Mouse (Mus musculus) lung, adult 2 months (tissue): ENCODE measurements around the gene Pold4. TPM values are rescaled to one million over a fixed set of nuclear protein-coding genes. Genes with fewer than 3 reads are reported as not detected.
A peak's percentile ranks its signal among the peaks of the same experiment; 100 is the strongest.

ENCODE experiments used
- DNase-seq: peaks from one replicate; pipeline ENCODE4 v3.0.0; 2022
- H3K4me1 ChIP-seq: fragments of 200-500 bp; 2 replicates; pipeline ENCODE4 v1.6.1; 2011; ENCODE audit warnings: low read length; ENCODE audit not compliant: control insufficient read depth, insufficient read depth
- H3K4me3 ChIP-seq: fragments of 200-500 bp; replicated peaks from 2 replicates; pipeline ENCODE3; 2011; ENCODE audit warnings: low read depth, mild to moderate bottlenecking, control low read depth, low read length; ENCODE audit errors: extremely low read depth
- CTCF ChIP-seq: fragments of 200-500 bp; IDR thresholded peaks from 2 replicates; pipeline ENCODE4 v1.5.1; 2011; ENCODE audit warnings: mild to moderate bottlenecking, low read length, control low read depth; ENCODE audit not compliant: insufficient read depth
- POLR2A ChIP-seq: fragments of 200-500 bp; IDR thresholded peaks from 2 replicates; pipeline ENCODE4 v1.6.1; 2011; ENCODE audit warnings: low read depth, mild to moderate bottlenecking, control low read depth, low read length, borderline replicate concordance; ENCODE audit errors: extremely low read depth
- WGBS: fragments of 180-500 bp; shearing (Covaris S2); methylation state at CpG from one replicate; pipeline ENCODE4 v1.1.7; 2018; 5-methylcytosine and 5-hydroxymethylcytosine counted together
- polyA plus RNA-seq: library from polyadenylated mRNA; depleted of rRNA; stranded (reverse); fragments of >200 nt; gene quantifications from 2 replicates; pipeline ENCODE4 v1.2.3, GENCODE M21; 2012

Pold4 gene
- polyA plus RNA-seq, 1 experiment, result 112 TPM

DNA sequence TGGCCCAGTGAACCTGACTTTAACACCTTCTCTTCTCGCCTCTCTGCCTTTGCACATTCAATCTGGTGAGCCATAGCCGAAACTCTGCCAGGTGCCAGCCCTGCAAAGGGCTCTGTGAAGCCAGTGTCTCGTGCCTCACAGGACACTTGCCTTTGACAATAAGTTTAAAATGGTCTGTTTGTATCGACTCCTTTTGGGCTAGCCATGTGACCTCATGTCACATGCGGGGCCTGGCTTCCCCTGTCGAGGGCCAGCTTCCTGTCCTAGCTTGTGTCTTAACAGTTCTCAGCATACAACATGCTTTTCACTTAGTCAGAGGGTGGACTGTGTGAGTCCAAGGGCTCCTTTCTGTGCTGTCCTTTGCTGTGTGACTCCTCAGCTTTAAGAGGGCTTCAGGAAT is 31.1 kb downstream of the Pold4 start:
- Histone ChIP-seq H3K4me3 (no peak overlapping the region), H3K4me1 (no peaks in the 10 kb centered on the region)
- TF ChIP-seq POLR2A, result no peak
- no peak for TF ChIP-seq CTCF
- no peak for DNase-seq
- 51% methylated on average over 6 of the region's 6 CpGs for WGBS

DNA sequence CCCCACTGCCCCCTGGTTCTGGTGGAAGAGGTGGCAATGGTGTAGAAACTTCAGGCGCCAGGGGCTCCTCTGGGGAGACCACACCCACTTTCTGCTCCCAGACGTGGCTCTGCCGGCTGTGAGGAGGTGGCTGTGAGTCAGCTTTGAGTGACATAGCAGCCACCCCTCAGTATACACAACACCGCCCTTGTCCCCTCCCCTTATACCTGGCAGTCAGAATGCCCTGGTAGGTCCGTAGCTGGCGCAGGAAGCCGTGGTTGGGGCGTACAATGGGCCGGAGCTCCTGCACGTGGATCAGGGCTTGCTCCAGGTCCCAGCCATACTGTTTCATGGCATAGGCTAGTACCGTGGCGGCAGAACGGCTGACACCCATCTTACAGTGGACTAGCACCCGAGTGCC is 32.0 kb downstream of the Pold4 start:
- no peak for DNase-seq
- WGBS, result 69% methylated on average over 14 of the region's 14 CpGs
- peaks cover 4% of the 10 kb centered on the region for H3K4me1 ChIP-seq
- no peak overlapping the region for H3K4me3 ChIP-seq
- TF ChIP-seq CTCF, result no peak
- no peak for TF ChIP-seq POLR2A

DNA sequence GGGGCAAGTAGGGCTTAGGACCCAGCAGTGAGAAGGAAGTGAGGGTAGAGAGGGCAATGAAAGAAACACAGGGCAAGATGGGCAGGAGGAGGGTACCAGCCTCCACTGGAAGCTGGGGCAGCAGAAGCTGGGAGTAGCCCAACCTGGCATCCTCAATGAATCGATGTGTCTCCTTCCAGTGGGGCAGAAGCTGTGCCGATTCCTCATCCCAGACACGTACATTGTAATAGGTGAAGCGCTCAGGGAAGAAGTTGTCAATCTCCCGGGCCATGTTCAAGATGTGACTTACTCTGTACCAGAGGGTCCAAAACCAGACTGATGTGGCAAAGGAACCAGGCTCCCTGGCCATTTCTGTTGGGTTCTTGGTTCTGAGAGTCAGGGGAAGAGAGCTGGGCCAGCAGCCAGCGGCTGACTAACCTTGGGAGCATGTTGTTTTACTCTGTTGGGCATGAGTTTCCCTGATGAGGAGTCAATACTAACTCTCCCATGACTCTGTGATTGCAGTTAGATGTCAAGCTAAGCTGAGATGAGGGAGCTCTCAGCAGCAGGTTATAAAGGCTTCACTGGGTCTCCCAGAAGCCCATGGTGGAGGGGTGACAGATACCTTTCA is 32.6 kb downstream of the Pold4 start:
- peaks cover 4% of the 10 kb centered on the region for H3K4me1 ChIP-seq
- no peak for TF ChIP-seq POLR2A
- TF ChIP-seq CTCF, result no peak
- no peak overlapping the region for H3K4me3 ChIP-seq
- no peak for DNase-seq
- WGBS, result 92% methylated on average over 6 of the region's 6 CpGs

DNA sequence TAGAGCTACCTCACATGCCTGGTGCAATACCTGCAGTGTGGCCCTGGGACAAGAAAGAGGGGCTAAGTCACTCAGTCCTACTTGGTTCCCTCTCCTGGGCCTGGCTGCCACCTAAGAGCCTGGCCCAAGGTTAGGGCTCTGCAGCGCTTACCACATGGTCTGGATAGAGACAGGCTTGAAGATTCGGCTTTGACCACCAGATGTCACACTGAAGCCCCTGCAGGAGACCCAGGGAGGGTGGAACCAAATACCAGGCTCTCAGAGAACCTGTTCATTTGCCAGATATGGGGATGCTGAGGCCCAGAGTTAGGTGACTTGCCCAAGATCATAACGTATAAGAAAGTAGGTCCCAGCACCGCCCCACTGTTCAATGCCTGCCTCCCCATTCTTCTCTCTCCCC is 34.3 kb downstream of the Pold4 start:
- 72% methylated on average over 4 of the region's 4 CpGs for WGBS
- no peak for DNase-seq
- no peak overlapping the region for H3K4me3 ChIP-seq
- H3K4me1 ChIP-seq, result peaks cover 6% of the 10 kb centered on the region
- no peak for TF ChIP-seq POLR2A
- no peak for TF ChIP-seq CTCF

GRCm38 (mm10) chr19:4268566-4269361 is 37.1 kb downstream of the Pold4 start, which contains the start of gene Ssh3:
Gene Ssh3, minus strand, starts transcription at chr19:4269180.
- 11% methylated on average over 46 of the region's 46 CpGs for WGBS
- H3K4me3 ChIP-seq, result peak within 1 kb of the TSS; percentile 91
- DNase-seq, result peak; percentile 82
- peak; percentile 59; the same call in 1 of the 2 replicates for TF ChIP-seq POLR2A
- TF ChIP-seq CTCF, result no peak
- peaks cover 6% of the 10 kb centered on the region for H3K4me1 ChIP-seq

- H3K4me1 ChIP-seq, result peaks cover 6% of the 10 kb centered on the region
- DNase-seq, result no peak
- TF ChIP-seq POLR2A, result no peak
- no peak for TF ChIP-seq CTCF
- no peak overlapping the region for H3K4me3 ChIP-seq
- WGBS, result 72% methylated on average over 6 of the region's 6 CpGs
Measured at GRCm38 (mm10) chr19:4270187-4270586, 38.5 kb downstream of the Pold4 start.

GRCm38 (mm10) chr19:4270972-4271371 is 39.3 kb downstream of the Pold4 start:
- H3K4me1 ChIP-seq, result peaks cover 6% of the 10 kb centered on the region
- WGBS, result 95% methylated on average over 11 of the region's 11 CpGs
- no peak overlapping the region for H3K4me3 ChIP-seq
- TF ChIP-seq CTCF (no peak), POLR2A (no peak)
- no peak for DNase-seq

DNA sequence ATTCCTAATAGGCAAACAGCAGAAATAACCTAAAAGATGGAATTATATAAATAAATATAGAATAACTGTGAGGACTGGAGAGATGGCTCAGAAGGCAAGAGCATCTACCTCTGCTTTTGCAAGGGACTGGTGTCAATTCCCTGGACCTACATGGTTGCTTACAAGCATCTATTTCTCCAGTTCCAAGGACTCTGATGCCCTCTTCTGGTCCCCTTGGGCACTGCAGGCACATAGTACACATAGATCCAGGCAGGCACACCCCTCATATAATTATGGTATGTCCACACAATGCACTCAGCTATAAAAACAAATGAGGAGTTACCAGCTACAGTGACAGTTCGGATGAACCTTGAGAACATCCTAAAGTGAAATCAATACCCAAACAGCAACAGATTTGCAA is 47.8 kb downstream of the Pold4 start:
- TF ChIP-seq CTCF (peak; percentile 7; the same call in 1 of the 2 replicates), POLR2A (no peak)
- 98% methylated on average over 1 of the region's 1 CpGs for WGBS
- peaks cover 3% of the 10 kb centered on the region; the same call in 1 of the 2 replicates for H3K4me1 ChIP-seq
- H3K4me3 ChIP-seq, result no peak overlapping the region
- no peak for DNase-seq

DNA sequence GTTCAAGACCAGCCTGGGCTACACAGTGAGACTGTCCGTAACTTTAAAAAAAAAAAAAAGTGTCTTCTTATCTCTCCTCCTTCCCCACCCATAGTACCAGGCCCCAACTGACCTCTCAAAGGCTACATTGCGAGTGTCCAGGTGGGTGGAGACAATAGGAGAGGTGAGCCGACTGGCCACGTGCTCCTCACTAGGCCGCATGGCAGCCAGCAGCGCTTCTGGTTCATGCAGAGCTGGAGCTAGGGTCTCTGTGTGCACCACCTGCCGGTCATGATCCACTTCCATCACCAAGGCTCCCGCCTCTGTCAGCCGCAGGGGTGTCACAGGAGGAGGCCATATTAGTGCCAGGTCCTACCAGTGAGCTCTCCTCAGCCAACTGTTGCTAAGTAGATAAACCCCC is 48.7 kb downstream of the Pold4 start:
- no peak for DNase-seq
- no peak overlapping the region for H3K4me3 ChIP-seq
- WGBS, result 96% methylated on average over 9 of the region's 9 CpGs
- TF ChIP-seq CTCF, result no peak
- TF ChIP-seq POLR2A, result no peak
- peaks cover 3% of the 10 kb centered on the region; the same call in 1 of the 2 replicates for H3K4me1 ChIP-seq
